In genomic region chr4:134425088-134425487, GRCm38 (mm10) we compare ENCODE assay signal across 24 mouse cellular contexts. TPM values are rescaled to one million over a fixed set of nuclear protein-coding genes. Genes with fewer than 3 reads are reported as not detected.
DNase-seq lines count a peak whose midpoint lies in the region; TF ChIP-seq lines count a peak whose summit lies in the region.
"Had no signal": no experiment of that assay in that cellular context is flagged by ENCODE, and none has a peak within 500 bp of the region (broad histone marks: within the 10 kb centered on the region; RNA-seq: fewer than 3 reads in every experiment).

No protein-coding gene starts in this region.

- in situ Hi-C loops in ES-E14 (cut with MboI; ENCODE audit: low sequenced_read_pairs in 2 of 2, unreplicated experiment in 2 of 2): no loop called here

- peaks cover 0 to 2% of the 10 kb centered on the region in 2 experiments; a peak in 2 of 4 replicates for H3K4me1 ChIP-seq in ES-E14 (ENCODE audit: control insufficient read depth in 2 of 2, insufficient read depth in 2 of 2, low read length in 2 of 2, poor library complexity in 1 of 2)
- peaks cover 22% of the 10 kb centered on the region for H3K4me1 ChIP-seq in embryonic facial prominence, embryonic 10.5 days
- H3K4me1 ChIP-seq: intestine, embryonic 15.5 days had no signal

- no peak overlapping the region for H3K27ac ChIP-seq in ES-E14 (ENCODE audit: insufficient read depth, low read depth, low read length, poor library complexity, severe bottlenecking)
- 0 out of 2 replicates have a peak overlapping the region, but pooled peaks have one; percentile 1 for H3K27ac ChIP-seq in embryonic facial prominence, embryonic 10.5 days (replicated peaks)
- H3K27ac ChIP-seq: hindbrain, postnatal 0 days; intestine, embryonic 15.5 days; limb, embryonic 12.5 days; lung, embryonic 15.5 days; neural tube, embryonic 12.5 days had no signal

- 0 out of 2 replicates have a peak, but pooled peaks cover 2% of the 10 kb centered on the region for H3K36me3 ChIP-seq in ES-E14 (ENCODE audit: control insufficient read depth, insufficient read depth, low read length, poor library complexity, severe bottlenecking)
- H3K36me3 ChIP-seq in embryonic facial prominence, embryonic 10.5 days (replicated peaks): peaks cover 17% of the 10 kb centered on the region; the same call in 1 of the 2 replicates

- peak overlapping the region; percentile 24 to 42; a peak in 3 of 4 replicates for H3K4me3 ChIP-seq in ES-E14 (ENCODE audit: insufficient read depth in 1 of 2, low read depth in 1 of 2, low read length in 2 of 2, poor library complexity in 1 of 2, severe bottlenecking in 1 of 2)
- no peak overlapping the region for H3K4me3 ChIP-seq in embryonic facial prominence, embryonic 10.5 days
- H3K4me3 ChIP-seq: intestine, embryonic 15.5 days; limb, embryonic 12.5 days; lung, embryonic 15.5 days; neural tube, embryonic 12.5 days had no signal

- peak; percentile 56 for DNase-seq in layer of hippocampus, adult 11-12 months (ENCODE audit: low spot score)
- no peak for DNase-seq in layer of hippocampus, postnatal 10 days (ENCODE audit: low spot score in 2 of 2)
- DNase-seq in right cerebral cortex, adult 18-20 months: peak; percentile 79
- DNase-seq in right cerebral cortex, postnatal 10 days (ENCODE audit: low spot score in 2 of 2): no peak
- no peak for DNase-seq in ES-E14 (ENCODE audit: low read depth, low spot score)
- no peak for DNase-seq in embryonic facial prominence, embryonic 10.5 days (ENCODE audit: low spot score)
- DNase-seq in adrenal gland, adult (ENCODE audit: inconsistent age in 2 of 2, low spot score in 1 of 2): no peak
- DNase-seq in cerebellum, adult 11 months: no peak
- DNase-seq: adrenal gland, postnatal 14 days; B cell, adult 2 months; cerebellum, adult 18-20 months; gastrocnemius, postnatal 10 days; heart, postnatal 14 days; kidney, adult 2 months; right cerebral cortex, postnatal 4 days; thymus, postnatal 14 days had no signal

- peak overlapping the region; percentile 60 for H3K9ac ChIP-seq in ES-E14 (ENCODE audit: insufficient read depth, low read depth, low read length, poor library complexity, severe bottlenecking)
- H3K9ac ChIP-seq: intestine, embryonic 15.5 days; limb, embryonic 12.5 days; lung, embryonic 15.5 days; neural tube, embryonic 12.5 days had no signal

- no peaks in the 10 kb centered on the region for H3K9me3 ChIP-seq in ES-E14 (ENCODE audit: control insufficient read depth, insufficient read depth, low read depth, low read length)
- H3K9me3 ChIP-seq in embryonic facial prominence, embryonic 10.5 days: no peaks in the 10 kb centered on the region
- H3K9me3 ChIP-seq: G1E; intestine, embryonic 15.5 days; limb, embryonic 12.5 days; lung, embryonic 15.5 days; neural tube, embryonic 12.5 days had no signal

- no peaks in the 10 kb centered on the region for H3K27me3 ChIP-seq in embryonic facial prominence, embryonic 10.5 days (replicated peaks; ENCODE audit: low read depth, poor library complexity, severe bottlenecking)
- H3K27me3 ChIP-seq: intestine, embryonic 15.5 days; limb, embryonic 12.5 days; lung, embryonic 15.5 days; neural tube, embryonic 12.5 days had no signal

- 77% methylated on average over 7 of the region's 7 CpGs for WGBS in embryonic facial prominence, embryonic 10.5 days

TF ChIP-seq in ES-E14, 5 proteins besides CTCF, POLR2A, EP300 and RAD21:
- no peak for TF ChIP-seq MAFK (IDR thresholded peaks at IDR 0.05; ENCODE audit: insufficient read depth, low read depth, low read length)
- no peak for TF ChIP-seq CHD2 (IDR thresholded peaks at IDR 0.05; ENCODE audit: low read depth, low read length)
- TF ChIP-seq ZNF384 (IDR thresholded peaks at IDR 0.05; ENCODE audit: low read depth, low read length): no peak
- no peak for TF ChIP-seq HCFC1 (IDR thresholded peaks at IDR 0.05; ENCODE audit: borderline replicate concordance, insufficient read depth, low read length)
- TF ChIP-seq ZC3H11A (IDR thresholded peaks at IDR 0.05; ENCODE audit: borderline replicate concordance, low read depth, low read length): no peak

RNA-seq across cellular contexts. Expression of gene Pafah2, which starts 29.0 kb away (rescaled TPM):
- 10 to 100 TPM; 11.5 to 13.1 TPM for total RNA-seq in layer of hippocampus, postnatal 10 days (2021)
- total RNA-seq in ES-E14 (2012; rRNA removed): 15.8 and 18.4 TPM in 2 replicates
- 7.0 and 8.3 TPM in 2 replicates for polyA plus RNA-seq in embryonic facial prominence, embryonic 10.5 days (2016; fragmentation: Nextera tagmentation; extraction: Ambion mirVana)

RNA-seq across cellular contexts. Expression of gene Extl1, which starts 41.4 kb away (rescaled TPM):
- total RNA-seq in layer of hippocampus, postnatal 10 days (2021): 10 to 100 TPM; 26.2 to 27.5 TPM
- 4.2 and 7.3 TPM in 2 replicates for total RNA-seq in ES-E14 (2012; rRNA removed)
- 0.25 and 0.66 TPM in 2 replicates for polyA plus RNA-seq in embryonic facial prominence, embryonic 10.5 days (2016; fragmentation: Nextera tagmentation; extraction: Ambion mirVana)
- total RNA-seq: common myeloid progenitor, adult 5-6 weeks; megakaryocyte progenitor cell, adult 5-6 weeks had no signal
- polyA plus RNA-seq: G1E had no signal

RNA-seq across cellular contexts. Expression of gene Stmn1, which starts 43.0 kb away (rescaled TPM):
- total RNA-seq in layer of hippocampus, postnatal 10 days (2021): 1,000 to 10,000 TPM; 1,050 to 1,137 TPM
- total RNA-seq in ES-E14 (2012; rRNA removed): 322 and 361 TPM in 2 replicates
- 2,394 and 2,556 TPM in 2 replicates for polyA plus RNA-seq in embryonic facial prominence, embryonic 10.5 days (2016; fragmentation: Nextera tagmentation; extraction: Ambion mirVana)

Comparison
In these comparisons a context has a peak if more than half of its experiments do, and no peak if none do; other contexts are left out.
1. DNase-seq: peak in layer of hippocampus, adult 11-12 months (single experiment) and right cerebral cortex, adult 18-20 months (single experiment); none in layer of hippocampus, postnatal 10 days (0 of 2), right cerebral cortex, postnatal 10 days (0 of 2), ES-E14 (single experiment), embryonic facial prominence, embryonic 10.5 days (single experiment), adrenal gland, adult (0 of 2) and cerebellum, adult 11 months (single experiment).